Mouse (Mus musculus) MEL (cell line): ENCODE results near the gene Ubl3. TPM values are rescaled to one million over a fixed set of nuclear protein-coding genes. Genes with fewer than 3 reads are reported as not detected.

Source experiments
- DNase-seq: peaks from one replicate; pipeline ENCODE4 v3.0.0; 2011; ENCODE audit warnings: low read depth, low spot score
- H3K27ac ChIP-seq: 2 replicates; pipeline ENCODE4 v1.5.1; 2012; ENCODE audit warnings: low read depth, mild to moderate bottlenecking, control low read depth, low read length, moderate library complexity; ENCODE audit not compliant: control insufficient read depth
- H3K27me3 ChIP-seq, 2 experiments: fragments of 150-350 bp in 1 of 2; sonication (generic) in 1 of 2; 2 replicates each; pipeline ENCODE4 v1.6.1; 2012; ENCODE audit warnings: low read length in 2 of 2, mild to moderate bottlenecking in 2 of 2, improper control_type of control experiment in 1 of 2, moderate library complexity in 1 of 2; ENCODE audit not compliant: insufficient read depth in 2 of 2, control insufficient read depth in 1 of 2
- H3K36me3 ChIP-seq, 2 experiments: 2 replicates each; pipeline ENCODE4 v1.6.1; 2012 to 2014; ENCODE audit warnings: low read length in 2 of 2, improper control_type of control experiment in 1 of 2, inconsistent platforms in 1 of 2, mild to moderate bottlenecking in 1 of 2; ENCODE audit not compliant: insufficient read depth in 2 of 2, control insufficient read depth in 1 of 2
- H3K4me1 ChIP-seq, 2 experiments: fragments of 150-350 bp in 1 of 2; sonication (generic) in 1 of 2; 2 replicates each; pipeline ENCODE4 v1.6.1; 2012; ENCODE audit warnings: low read length in 2 of 2, improper control_type of control experiment in 1 of 2, mild to moderate bottlenecking in 1 of 2; ENCODE audit not compliant: insufficient read depth in 2 of 2, control insufficient read depth in 1 of 2
- H3K4me3 ChIP-seq, 2 experiments: fragments of 150-350 bp in 1 of 2; sonication (generic) in 1 of 2; 2 replicates each; pipeline ENCODE4 v1.5.1; 2012; ENCODE audit warnings: low read depth in 2 of 2, low read length in 2 of 2, mild to moderate bottlenecking in 2 of 2, moderate library complexity in 2 of 2, control low read depth in 1 of 2, improper control_type of control experiment in 1 of 2; ENCODE audit not compliant: control insufficient read depth in 1 of 2, insufficient read depth in 1 of 2
- H3K79me2 ChIP-seq: 2 replicates; pipeline ENCODE4 v1.6.1; 2012; ENCODE audit warnings: mild to moderate bottlenecking, low read length, moderate library complexity; ENCODE audit not compliant: control insufficient read depth, poor library complexity, insufficient read depth
- H3K9ac ChIP-seq: 2 replicates; pipeline ENCODE4 v1.6.1; 2012; ENCODE audit warnings: low read depth, mild to moderate bottlenecking, control low read depth, low read length, moderate library complexity; ENCODE audit not compliant: control insufficient read depth, poor library complexity, severe bottlenecking
- H3K9me3 ChIP-seq: fragments of 150-350 bp; sonication (generic); replicated peaks from 2 replicates; pipeline ENCODE4 v1.6.1; 2012; ENCODE audit warnings: mild to moderate bottlenecking, low read length, improper control_type of control experiment, moderate library complexity; ENCODE audit not compliant: insufficient read depth
- BHLHE40 ChIP-seq: IDR thresholded peaks from 2 replicates; pipeline ENCODE4 v1.6.1; 2012; ENCODE audit warnings: low read depth, mild to moderate bottlenecking, inconsistent platforms, low read length, improper control_type of control experiment, borderline replicate concordance
- CHD2 ChIP-seq: IDR thresholded peaks from 2 replicates; pipeline ENCODE4 v1.6.1; 2011; ENCODE audit warnings: low read length, improper control_type of control experiment
- ELF1 ChIP-seq: IDR thresholded peaks from 2 replicates; pipeline ENCODE4 v1.6.1; 2014; ENCODE audit warnings: low read depth, mild to moderate bottlenecking, inconsistent platforms, low read length, improper control_type of control experiment, moderate library complexity
- GABPA ChIP-seq: IDR thresholded peaks from 2 replicates; pipeline ENCODE4 v1.6.1; 2012; ENCODE audit warnings: low read depth, mild to moderate bottlenecking, inconsistent platforms, low read length, improper control_type of control experiment, moderate library complexity
- GATA1 ChIP-seq: IDR thresholded peaks from 2 replicates; pipeline ENCODE4 v1.6.1; 2011; ENCODE audit warnings: low read depth, low read length, improper control_type of control experiment
- JUND ChIP-seq: IDR thresholded peaks from 2 replicates; pipeline ENCODE4 v1.6.1; 2011; ENCODE audit warnings: low read depth, mild to moderate bottlenecking, improper control_type of control experiment, low read length
- KAT2A ChIP-seq: conservative IDR thresholded peaks from 2 replicates; pipeline ENCODE4 v1.6.1; 2012; ENCODE audit warnings: low read depth, low read length, improper control_type of control experiment, inconsistent platforms
- MAX ChIP-seq: IDR thresholded peaks from 2 replicates; pipeline ENCODE4 v1.6.1; 2011; ENCODE audit warnings: low read length, improper control_type of control experiment
- MYC ChIP-seq: IDR thresholded peaks from 2 replicates; pipeline ENCODE4 v1.6.1; 2011; ENCODE audit warnings: low read depth, mild to moderate bottlenecking, low read length, improper control_type of control experiment, moderate library complexity
- NELFE ChIP-seq: IDR thresholded peaks from 2 replicates; pipeline ENCODE4 v1.6.1; 2011; ENCODE audit warnings: low read depth, low read length, improper control_type of control experiment
- POLR2AphosphoS2 ChIP-seq: IDR thresholded peaks from 2 replicates; pipeline ENCODE4 v1.6.1; 2011; ENCODE audit warnings: low read length, improper control_type of control experiment
- POLR2AphosphoS5 ChIP-seq: IDR thresholded peaks from 2 replicates; pipeline ENCODE4 v1.6.1; 2012; ENCODE audit warnings: low read depth, borderline replicate concordance, mild to moderate bottlenecking, inconsistent platforms, low read length, moderate library complexity, mixed read lengths
- USF1 ChIP-seq: IDR thresholded peaks from 2 replicates; pipeline ENCODE4 v1.6.1; 2014; ENCODE audit warnings: low read depth, mild to moderate bottlenecking, inconsistent platforms, low read length, improper control_type of control experiment, moderate library complexity
- ZKSCAN1 ChIP-seq: IDR thresholded peaks from 2 replicates; pipeline ENCODE4 v1.6.1; 2012; ENCODE audit warnings: low read depth, mild to moderate bottlenecking, inconsistent platforms, low read length, improper control_type of control experiment, moderate library complexity
- polyA plus RNA-seq, 2 experiments: library from polyadenylated mRNA; stranded (reverse) in 1 of 2; unstranded in 1 of 2; fragments of >175 nt in 1 of 2; fragments of >200 nt in 1 of 2; gene quantifications; 2 replicates each; pipeline versions ENCODE4 v1.2.1 to v1.2.4; 2012; ENCODE audit warnings: low replicate concordance in 2 of 2, low read depth in 1 of 2; ENCODE audit not compliant: insufficient read length in 2 of 2, insufficient read depth in 1 of 2, missing spikeins in 1 of 2
- total RNA-seq: library from RNA; depleted of rRNA; stranded (reverse); fragments of 300-350 nt; gene quantifications from 2 replicates; pipeline ENCODE4 v1.2.3, GENCODE M21; 2012

Ubl3 gene
- total and polyA plus RNA-seq, 3 experiments, result 41.0 to 59.0 TPM; not detected in 1

- H3K9me3 ChIP-seq, result no peaks in the 10 kb centered on the region
- H3K4me1 ChIP-seq, result no peaks in the 10 kb centered on the region
- no peak overlapping the region for H3K9ac ChIP-seq
- no peaks in the 10 kb centered on the region for H3K79me2 ChIP-seq
- no peak overlapping the region for H3K27ac ChIP-seq
- H3K27me3 ChIP-seq, result no peaks in the 10 kb centered on the region; a peak in 1 of 4 replicates
- no peak overlapping the region for H3K4me3 ChIP-seq
- TF ChIP-seq POLR2AphosphoS2, result no peak
- no peak for TF ChIP-seq GATA1
- TF ChIP-seq CHD2, result no peak
- TF ChIP-seq ZKSCAN1, result no peak
- no peak for TF ChIP-seq KAT2A
- no peak for TF ChIP-seq GABPA
- no peak for TF ChIP-seq JUND
- TF ChIP-seq USF1, result no peak
- TF ChIP-seq NELFE, result no peak
- TF ChIP-seq ELF1, result no peak
- DNase-seq, result no peak
- no peaks in the 10 kb centered on the region for H3K36me3 ChIP-seq
Observed at GRCm38 (mm10) chr5:148468626-148469441, 83.8 kb downstream of the Ubl3 start.

- Histone ChIP-seq H3K4me1 (no peaks in the 10 kb centered on the region), H3K9ac (no peak overlapping the region), H3K4me3 (no peak overlapping the region), H3K27me3 (no peaks in the 10 kb centered on the region; a peak in 1 of 4 replicates), H3K36me3 (no peaks in the 10 kb centered on the region), H3K79me2 (no peaks in the 10 kb centered on the region), H3K9me3 (no peaks in the 10 kb centered on the region), H3K27ac (no peak overlapping the region)
- DNase-seq, result no peak
- TF ChIP-seq MAX (no peak), JUND (no peak), POLR2AphosphoS5 (no peak), BHLHE40 (no peak), MYC (no peak)
- TF ChIP-seq, all 39 proteins: peak for 0
Observed at GRCm38 (mm10) chr5:148466933-148467607, 85.5 kb downstream of the Ubl3 start.
